Mouse (Mus musculus) heart, postnatal 25 days (tissue): ENCODE data around the gene Cemip. TPM values are rescaled to one million over a fixed set of nuclear protein-coding genes. Genes with fewer than 3 reads are reported as not detected.
"Not testable (repeated sequence)": the region's sequence is repeated elsewhere in the genome, so short reads cannot be mapped to it uniquely, and the experiment has no call there.

ENCODE experiments used
- DNase-seq: peaks from one replicate; pipeline ENCODE4 v3.0.0; 2022; ENCODE audit warnings: low spot score
- intact Hi-C: fragments of 180-260 bp; cut with DNase I; formaldehyde crosslinking; loops from one replicate; pipeline ENCODE4 v1.15.1; 2025
- total RNA-seq, 2 experiments: library from RNA; stranded (reverse); gene quantifications; 2 replicates each; pipeline ENCODE4 v1.2.3; 2021

Cemip gene
- total RNA-seq, 2 experiments from 2014 or later: 0.13 to 0.17 TPM

DNA sequence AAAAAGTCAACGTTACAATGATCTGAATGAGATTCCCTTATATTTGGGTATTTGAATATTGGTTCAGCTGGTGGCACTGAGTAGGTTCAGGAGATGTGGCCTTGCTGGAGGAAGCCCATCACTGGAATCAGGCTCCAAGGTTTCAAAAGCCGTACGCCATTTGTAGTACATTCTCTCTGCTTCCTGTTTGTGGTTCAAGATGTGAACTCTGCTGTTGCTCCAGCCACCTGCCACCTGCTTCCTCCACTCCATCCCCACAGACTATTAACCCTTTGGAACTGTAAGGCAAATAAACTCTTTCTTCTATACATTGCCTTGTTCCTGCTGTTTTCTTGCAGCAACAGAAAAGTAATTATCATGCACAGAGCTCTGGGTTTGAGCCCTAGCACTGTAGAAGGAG, 174.4 kb downstream of the Cemip start:
- no peak for DNase-seq
- intact Hi-C loops: loop anchor here (1.0 to 5.0 kb wide), 2 partner anchors 10 to 445 kb away; no protein-coding TSS in a partner anchor

DNA sequence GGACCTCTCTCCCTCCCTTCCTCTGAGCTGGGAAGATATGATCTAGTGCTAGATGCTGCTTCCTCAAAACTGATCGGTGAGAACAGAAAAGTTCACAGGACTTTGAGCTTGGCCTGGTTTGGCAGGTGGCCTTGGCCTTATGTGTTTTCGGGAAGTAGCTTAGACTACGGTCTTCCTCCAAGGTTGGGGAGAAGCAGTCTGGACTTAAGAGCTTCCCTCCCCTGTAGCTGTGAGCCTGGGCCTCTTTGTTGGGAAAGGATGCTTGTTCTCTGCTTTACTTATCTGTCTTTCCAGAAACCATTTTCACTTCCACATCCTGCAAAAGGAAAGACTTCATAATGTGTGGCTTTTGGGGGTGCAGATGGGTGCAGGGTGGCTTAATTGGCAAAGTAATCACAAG, 181.5 kb downstream of the Cemip start:
- DNase-seq: no peak
- intact Hi-C loops: no loop called here

DNA sequence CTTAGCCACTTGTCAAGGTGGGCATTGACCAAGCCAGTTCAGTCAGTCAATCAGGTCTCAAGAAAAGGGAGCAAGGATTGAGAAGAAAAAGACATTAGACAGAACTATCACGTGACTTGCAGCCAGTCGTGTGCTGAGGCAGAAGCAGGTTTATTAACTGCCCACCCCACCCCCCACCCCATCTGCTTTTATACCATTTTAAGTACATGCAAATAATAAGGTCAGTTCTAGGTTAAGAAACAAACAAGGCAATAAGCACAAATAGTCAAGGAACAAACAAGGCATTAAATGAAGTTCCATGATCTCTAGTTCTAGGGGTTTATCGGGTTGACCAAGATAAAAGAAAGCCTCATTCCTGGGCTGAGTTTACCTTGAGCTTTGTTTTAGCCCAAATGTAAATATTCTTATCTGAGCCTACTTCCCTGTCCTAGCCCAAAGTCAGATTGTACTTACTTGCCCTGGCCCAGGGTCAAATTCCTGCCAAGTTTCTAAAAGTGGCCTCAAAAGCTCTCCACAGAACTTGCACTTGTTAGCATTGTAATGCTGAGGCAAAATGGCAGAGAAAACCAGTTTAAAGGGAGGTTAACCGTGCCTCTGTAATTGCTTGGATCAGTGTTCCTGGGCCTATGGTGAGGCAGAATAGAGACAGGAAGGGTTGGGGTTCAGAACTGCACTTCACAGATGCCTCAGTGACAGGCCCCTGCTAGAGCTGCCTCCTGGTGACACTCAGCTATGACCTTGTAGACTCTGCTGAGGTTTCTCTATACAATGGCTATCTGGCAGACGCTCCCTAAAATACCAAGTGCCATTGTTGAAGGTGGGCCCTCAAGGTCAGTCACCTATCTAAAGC, 183.8 kb downstream of the Cemip start:
- no peak for DNase-seq
- intact Hi-C loops: loop anchor here (1.0 kb wide), 1 partner anchor 9 kb away; no protein-coding TSS in a partner anchor

DNA sequence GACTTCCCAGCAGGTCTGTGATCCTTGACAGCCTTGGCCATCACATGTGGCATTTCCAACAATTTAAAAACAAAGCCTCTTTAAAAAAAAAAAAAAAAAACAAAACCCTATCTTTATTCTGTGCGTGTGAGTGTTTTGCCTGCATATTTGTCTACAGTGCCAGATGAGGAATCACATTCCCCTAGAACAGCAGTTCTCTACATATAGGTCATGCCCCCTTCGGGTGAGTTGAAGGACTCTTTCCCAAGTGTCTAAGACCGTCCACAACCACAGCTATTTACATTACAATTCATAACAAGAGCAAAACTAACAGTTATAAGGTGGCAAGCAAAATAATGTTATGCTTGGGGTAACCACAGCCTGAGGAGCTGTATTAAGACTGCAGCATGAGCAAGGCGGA, 184.9 kb downstream of the Cemip start:
- intact Hi-C loops: no loop called here
- no peak for DNase-seq

DNA sequence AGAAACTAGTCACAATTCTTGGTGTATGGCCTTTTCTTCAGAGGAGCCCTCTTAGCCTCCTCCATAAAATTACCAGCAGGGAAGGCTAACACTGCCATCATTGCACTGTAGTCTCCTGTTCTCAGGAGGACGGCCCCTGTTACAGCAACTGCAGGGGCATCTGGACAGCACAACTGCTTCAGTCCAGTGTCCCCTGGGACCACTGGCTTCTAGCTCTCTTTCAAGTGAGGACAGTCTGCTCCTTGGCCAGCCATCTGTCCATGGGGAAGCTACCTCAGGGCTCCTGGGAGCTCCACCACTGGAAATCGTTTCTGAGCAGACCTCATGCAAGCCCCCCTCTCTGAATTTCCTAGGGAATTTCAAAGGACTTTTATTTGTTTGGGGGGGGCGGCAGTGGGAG, 185.8 kb downstream of the Cemip start:
- intact Hi-C loops: no loop called here
- DNase-seq: no peak

DNA sequence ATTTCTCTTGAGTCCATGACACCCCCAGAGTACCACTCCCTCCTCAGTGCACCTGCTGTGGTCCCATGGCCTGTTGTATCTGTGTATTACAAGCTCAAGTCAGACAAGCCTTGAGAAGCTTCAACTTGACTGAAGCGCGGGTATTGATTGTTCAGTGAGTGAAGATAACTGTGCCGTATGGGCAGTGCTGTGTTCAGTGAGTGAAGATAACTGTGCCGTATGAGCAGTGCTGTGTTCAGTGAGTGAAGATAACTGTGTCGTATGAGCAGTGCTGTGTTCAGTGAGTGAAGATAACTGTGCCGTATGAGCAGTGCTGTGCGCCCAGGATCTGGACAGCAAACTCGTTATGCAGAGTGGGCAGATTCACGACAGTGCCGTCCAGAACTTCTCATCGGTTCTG, 188.0 kb downstream of the Cemip start:
- intact Hi-C loops: no loop called here
- DNase-seq: no peak

DNA sequence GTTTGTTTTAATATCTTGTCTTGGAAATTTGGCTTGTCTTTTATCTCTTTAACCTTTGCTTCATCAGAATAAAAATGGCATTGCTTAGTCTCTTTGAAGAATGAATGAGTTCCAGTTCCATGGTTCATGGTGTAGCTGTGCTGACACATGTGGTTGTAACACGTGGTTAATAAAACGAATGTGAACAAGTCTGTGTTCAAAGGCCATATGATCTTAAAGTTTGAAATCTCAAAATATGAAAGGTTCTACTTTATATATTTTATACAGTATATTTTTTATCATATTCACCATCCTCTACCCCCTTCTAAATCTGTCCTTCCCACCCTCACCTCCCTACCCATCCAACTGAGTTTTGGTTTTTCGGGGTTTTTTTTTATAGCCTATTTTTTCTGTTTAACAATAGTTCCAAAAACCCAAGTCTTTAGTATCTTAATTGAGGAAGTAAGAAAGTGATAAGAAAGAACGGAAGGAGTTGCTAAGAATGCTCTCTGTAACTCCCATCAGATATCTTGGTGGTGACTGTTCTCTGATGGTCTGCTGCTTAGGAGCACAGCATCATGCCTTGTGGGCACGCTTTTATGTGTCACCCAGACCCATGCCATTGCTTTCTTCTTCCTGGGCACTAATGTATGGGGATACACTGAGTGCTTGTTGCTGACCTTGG, 190.1 kb downstream of the Cemip start:
- DNase-seq: no peak
- intact Hi-C loops: no loop called here

DNA sequence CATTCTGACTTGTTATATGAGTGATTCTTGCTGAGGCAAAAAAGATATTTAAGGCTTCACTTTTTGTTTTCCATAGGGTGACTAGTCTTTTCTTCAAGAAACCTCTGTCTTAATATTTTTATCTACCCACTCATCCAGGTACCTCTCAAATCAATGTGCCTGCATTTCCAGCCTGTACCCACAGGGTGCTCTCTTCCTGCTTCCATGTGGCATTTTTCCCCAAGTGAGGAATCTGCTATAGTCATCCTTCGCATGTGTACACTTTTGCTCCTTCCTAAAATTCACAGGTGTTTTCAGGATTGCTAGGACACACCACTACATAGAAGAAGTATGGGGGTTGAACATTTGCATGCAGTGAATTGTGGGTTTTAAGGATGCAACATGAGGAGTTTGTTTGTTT, 192.0 kb downstream of the Cemip start:
- intact Hi-C loops: no loop called here
- DNase-seq: no peak

DNA sequence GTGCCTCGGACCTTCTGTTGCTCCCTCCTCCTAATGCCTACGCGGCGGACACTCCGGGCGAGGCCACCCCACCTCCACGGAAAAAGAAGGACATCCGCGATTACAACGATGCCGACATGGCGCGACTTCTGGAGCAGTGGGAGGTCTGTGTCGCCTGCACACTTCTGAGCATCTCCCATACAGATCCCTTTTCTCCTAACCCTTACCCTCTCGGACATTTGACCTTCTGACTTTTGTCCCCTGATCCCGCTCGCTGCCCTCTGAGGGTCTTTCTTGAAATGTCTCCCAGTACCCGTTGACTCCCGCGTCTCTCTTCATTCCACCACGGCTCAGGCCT, 194.0 kb downstream of the Cemip start:
- intact Hi-C loops: no loop called here
- DNase-seq: no peak

DNA sequence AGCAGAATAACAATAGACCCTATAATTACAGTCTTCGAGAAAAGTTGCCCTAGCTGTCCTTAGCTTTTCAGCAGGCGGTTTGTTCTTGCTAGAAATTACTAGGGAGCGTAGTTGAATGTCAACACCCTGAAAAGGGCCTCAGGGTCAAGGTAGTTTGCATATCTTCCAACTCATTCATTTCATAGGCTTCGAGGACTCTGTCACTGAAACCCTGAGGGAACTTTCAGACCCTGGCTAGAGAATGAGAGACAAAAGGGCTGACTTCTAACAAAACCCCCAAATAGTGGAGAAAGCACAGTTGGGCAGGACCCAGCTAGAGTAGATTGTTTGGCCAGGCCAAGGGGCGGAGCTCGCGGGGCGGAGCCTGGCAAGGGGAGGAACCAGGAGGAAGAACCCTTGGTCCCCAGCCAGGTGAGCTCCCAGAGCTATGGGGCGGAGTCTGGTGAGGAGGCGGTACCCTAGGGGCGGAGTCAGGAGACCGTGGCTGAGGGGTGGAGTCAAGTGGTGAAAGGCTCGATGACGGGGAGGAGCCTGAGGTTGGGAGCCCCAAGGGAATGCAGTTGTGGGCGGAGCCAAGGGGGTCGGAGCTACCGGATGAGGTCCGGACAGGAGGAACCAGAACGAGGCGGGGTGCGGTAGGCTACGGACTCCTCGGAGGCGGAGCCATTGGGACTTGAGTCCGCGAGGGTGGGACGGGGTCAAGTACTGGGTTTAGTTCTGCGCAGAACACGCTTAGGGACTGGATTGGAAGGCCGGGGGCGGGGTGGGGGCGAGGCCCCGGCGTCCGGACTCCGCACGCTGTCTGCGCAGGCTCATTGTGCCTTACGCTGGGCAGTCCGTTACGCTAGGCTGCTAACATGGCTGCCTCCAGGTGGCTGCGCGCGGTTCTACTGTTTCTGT, 194.6 kb downstream of the Cemip start:
- intact Hi-C loops: no loop called here
- DNase-seq: peak; percentile 100

DNA sequence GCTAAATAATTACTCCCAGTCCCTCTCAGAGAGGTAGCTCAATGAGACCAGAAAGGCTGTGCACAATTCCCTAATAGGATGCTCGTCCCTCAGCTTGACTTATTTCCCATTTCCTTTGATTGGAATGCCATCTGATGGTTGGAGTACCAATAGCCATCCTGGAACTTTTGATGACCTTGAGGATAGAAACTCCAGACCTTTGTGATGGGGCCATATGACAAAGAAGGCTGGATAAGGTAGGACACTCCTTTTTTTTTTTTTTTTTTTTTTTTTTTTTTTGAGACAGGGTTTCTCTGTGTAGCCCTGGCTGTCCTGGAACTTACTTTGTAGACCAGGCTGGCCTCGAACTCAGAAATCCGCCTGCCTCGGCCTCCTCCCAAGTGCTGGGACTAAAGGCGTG, 196.4 kb downstream of the Cemip start:
- intact Hi-C loops: loop anchor here (5.0 to 10.0 kb wide), 2 partner anchors 223 to 1025 kb away; partner anchors contain the start of gene Mex3b

DNA sequence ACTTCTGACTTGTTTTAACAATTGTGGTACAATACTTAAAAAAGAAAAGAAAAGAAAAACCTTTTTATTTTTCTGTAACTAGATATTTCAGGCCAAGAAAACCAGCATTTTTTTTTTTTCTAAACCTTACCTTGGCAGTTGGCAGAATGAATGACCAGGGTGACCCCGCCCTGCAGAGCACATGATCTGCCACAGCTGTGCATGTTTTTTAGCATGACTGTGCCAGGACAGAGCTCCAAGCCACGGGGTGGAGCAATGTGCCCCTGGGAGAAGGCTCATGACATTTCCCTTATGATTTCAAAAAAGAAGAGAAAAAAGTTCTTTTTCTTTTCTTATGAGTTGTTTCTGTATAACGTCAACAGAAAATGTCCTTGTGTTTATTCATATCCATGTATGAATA, 196.9 kb downstream of the Cemip start:
- peak; percentile 46 for DNase-seq

More for the DNA sequence above, 196.4 kb downstream of the Cemip start:
- DNase-seq: not testable (repeated sequence)

DNA sequence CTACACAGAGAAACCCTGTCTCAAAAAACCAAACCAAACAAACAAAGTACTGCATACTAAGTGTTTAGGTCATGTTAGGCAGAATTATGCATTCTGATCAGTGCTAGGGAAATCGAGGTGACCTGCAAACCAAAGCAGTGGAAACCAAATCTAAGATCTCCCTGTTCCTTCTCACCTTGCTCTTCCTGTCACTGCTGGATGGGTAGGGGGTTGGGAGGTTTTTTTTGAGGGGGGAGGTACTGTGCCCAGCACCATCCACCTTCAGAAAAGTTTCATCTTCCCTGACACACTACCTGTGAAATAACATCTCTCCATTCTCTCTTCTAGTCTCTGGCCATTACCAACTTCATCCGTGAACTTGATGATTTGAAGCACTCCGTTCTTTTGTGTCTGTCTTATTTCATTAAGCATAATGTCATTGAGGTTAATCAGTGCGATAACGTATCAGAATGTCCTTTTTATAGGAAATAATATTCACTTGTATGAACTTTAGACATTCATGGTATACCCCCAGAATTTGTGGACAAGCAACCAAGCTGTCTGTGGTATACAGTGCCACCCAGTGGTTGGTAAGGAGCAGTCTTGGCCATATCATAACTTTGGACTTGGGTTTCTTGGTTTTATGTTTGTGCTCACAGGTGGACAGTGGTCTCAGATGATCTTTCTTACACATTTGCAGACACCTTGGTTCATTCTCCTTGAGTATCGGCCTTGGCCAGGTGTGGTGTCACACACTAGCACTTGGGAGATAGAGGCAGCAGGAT, 199.8 kb downstream of the Cemip start:
- no peak for DNase-seq
- intact Hi-C loops: loop anchor here (5.0 to 10.0 kb wide), 2 partner anchors 219 to 1022 kb away; partner anchors contain the start of gene Mex3b

More for the DNA sequence above, 196.9 kb downstream of the Cemip start:
- intact Hi-C loops: loop anchor here (5.0 to 10.0 kb wide), 2 partner anchors 222 to 1025 kb away; partner anchors contain the start of gene Mex3b

DNA sequence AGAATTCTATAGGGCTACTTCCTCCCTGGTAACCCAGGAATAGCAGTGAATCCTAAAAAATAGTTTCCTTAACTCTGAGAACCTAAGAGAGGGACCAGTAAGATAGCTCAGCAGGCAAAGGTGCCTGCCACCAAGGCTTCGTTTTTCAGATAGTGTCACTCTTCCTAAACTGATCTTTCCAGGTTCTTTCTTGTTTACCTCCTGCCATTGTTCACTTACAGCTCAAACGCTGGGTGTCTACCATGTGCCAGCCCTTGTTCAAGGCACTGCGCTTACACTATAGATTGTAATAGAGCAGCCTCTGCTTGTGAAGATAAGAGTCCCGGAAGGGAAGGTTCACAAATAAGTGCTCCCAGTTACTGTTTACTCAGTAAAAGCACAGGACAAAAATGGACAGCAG, 200.5 kb downstream of the Cemip start:
- DNase-seq: no peak
- intact Hi-C loops: loop anchor here (5.0 to 10.0 kb wide), 2 partner anchors 219 to 1021 kb away; partner anchors contain the start of gene Mex3b

DNA sequence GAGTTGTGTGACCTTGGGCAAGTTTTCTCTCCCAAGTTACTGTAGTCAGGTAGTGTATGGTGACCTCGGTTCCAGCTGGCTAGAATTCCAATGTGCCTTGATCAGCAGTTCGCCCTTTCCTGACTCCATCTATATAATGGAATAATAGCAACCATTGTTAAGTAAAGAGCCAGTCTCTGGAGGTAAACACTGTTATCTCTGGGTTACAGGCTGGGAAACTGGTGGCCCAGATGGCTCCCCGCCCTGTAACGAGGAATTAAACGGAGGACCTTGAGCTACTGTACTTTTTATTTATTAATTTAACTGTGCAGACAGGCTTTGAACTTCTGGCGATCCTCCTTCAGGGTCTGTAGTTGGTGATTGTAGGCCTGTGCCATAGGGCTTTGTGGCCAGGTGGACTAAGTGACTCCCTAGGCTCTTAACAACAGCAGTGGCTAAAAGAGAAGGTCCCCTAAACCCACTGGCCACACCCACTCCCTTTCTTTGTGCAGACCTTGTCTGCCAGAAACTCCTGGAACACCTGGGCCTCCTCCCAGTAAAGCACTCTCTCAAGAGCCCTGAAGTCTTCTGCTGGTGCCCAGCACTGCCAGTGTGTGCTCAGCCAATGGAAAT, 201.3 kb downstream of the Cemip start:
- intact Hi-C loops: loop anchor here (5.0 to 10.0 kb wide), 3 partner anchors 218 to 1020 kb away; partner anchors contain the start of gene Mex3b

DNA sequence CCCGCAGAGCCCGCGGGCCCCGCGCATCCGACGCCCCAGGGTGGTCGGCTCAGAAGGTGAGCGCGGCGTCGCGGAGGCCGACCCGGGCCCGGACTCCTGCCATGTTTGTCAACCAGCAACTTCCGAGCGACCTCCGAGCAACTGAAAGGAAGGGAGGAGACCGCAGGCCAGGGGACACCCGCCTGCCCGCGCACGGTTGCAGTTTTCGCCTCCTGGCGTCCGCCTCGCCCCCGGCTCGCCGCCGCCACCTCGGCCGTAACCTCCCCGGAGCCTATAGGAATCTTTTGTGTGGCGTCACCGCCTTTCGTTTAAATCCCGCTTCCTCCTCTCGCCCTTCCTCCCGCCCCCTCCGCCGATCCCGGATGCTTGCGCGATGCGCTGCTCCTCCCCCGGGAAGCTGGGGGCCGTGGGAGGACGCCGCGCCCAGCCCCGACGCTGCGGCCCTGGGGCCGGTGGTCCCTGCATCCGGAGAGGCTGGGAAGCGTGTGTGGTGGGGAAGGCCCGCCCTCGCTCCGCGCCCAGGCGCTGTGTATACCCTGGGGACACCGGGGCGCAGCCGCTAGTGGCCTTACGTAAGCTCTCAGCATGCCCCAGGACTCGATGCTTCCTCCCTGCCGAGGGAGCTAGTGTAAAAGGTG, 202.2 kb downstream of the Cemip start, which contains the start of the genes Tlnrd1 and Mesd:
Gene Tlnrd1, minus strand, starts transcription at position 285 of the 638 bp plus-strand sequence.
Gene Mesd, plus strand, starts transcription at position 446 of the 638 bp plus-strand sequence.
- intact Hi-C loops: loop anchor here (5.0 to 10.0 kb wide), 2 partner anchors 317 to 1019 kb away; partner anchors contain the start of gene Mex3b
- peak; percentile 89 for DNase-seq

More for the DNA sequence above, 201.3 kb downstream of the Cemip start:
- no peak for DNase-seq

DNA sequence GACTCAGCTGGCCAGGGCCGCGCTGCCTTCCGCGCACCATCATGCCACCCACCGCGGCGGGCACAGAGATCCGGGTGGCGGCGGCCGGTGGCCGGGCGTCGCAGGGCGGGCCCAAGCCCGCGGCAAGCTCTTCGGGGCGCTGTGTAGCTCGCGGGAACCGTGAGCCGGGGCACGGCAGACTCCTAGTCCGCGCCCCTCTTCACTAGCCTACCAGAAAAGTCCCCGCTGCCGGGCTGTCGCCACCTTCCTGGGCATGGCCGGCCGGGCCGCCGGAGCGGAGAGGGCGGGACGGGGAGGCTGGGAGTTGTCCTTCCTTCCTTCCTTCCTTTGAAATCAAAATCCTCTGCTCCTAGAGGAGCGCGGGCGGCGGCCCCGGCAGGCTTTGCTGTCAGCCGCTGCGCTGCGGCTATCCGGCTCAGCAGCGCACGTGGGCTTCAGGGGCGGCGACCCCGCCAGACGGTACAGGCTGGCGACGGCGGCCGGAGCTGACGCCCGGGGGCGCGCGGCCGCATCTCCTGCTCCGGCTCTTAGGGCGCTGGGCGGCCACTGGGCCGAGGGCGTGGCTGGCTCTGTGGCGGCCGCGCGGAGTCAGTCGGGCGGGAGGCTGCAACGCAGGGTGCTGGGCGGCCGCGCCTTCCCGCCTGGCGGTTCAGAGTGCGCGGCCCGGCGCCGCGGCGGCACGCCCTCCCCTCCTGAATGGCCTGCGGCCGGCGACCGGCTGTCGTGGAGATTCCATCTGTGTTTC, 202.9 kb downstream of the Cemip start:
- peak; percentile 70 for DNase-seq
- intact Hi-C loops: loop anchor here (1.0 to 10.0 kb wide), 3 partner anchors 73 to 1019 kb away; partner anchors contain the start of gene Mex3b
